Mouse (Mus musculus) mature B cell (primary cell): ENCODE measurements at regions not wholly inside any gene's neighbourhood (a gene's known extent, or its start where the extent isn't known, plus 50 kb on each side); places are given as distances from the start of the nearest gene placed in this dataset.
"Not testable (repeated sequence)": the region's sequence is repeated elsewhere in the genome, so short reads cannot be mapped to it uniquely, and the experiment has no call there.

Experiments
- in situ Hi-C: fragments of 300-500 bp; cut with MboI; formaldehyde crosslinking; loops from 2 replicates; pipeline ENCODE4 v1.14.3; 2019

DNA sequence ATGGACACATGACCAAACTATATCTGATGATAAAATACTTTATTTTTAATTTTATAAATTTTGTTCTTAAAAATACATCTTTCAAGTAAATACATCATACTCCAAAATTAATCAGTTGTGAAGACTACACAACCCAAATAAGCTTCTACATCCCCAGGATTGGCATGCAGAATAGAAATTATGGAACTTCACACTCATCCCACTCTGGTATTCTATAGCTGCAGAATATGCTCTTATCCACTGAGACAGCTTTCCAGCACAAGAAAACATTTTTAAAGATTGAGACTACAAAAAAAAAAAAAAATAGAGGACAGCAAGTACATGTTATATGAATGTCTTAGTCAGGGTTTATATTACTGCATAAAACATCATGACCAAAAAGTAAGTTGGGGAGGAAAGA is 94.4 kb downstream of the Gm11232 start:
- in situ Hi-C loops: no loop called here

DNA sequence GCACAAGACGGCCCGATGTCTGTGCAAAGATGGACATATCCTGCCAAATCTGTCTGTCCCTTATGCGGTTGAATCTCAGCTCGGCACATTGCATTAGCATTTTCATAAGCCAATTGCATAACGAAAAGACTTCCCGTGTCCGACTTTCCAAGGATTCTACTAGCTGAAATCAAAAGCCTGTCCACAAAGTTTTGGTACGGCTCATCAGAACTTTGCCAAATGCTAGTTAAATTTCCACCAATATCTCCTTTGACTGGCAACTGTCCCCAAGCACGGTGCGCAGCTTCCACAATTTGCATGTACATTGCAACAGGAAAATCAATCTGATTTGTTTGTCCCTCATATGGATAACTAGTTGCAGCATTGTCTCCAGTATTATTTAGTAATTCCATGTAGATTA is 117.2 kb downstream of the Gm11232 start:
- in situ Hi-C loops: no loop called here

DNA sequence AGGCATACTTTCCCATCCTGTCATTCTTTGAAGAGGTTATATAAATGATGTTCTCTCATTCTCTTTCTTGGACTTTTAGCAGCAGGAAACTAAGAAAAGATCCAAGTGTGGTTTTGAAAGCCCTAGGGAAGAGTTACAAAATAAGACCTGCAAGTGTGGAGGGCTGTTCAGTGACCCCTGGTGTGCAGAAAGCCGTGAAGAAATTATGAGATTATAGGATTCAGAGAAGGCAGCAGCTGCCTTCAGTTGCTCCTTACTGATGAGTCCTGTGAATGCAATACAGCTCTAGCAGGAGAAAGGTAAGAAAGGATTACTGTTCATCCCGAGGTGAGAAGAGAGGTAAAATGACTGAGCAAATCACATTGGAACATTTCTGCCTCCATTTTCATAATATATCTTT is 130.7 kb downstream of the Gm11232 start:
- in situ Hi-C loops: no loop called here

DNA sequence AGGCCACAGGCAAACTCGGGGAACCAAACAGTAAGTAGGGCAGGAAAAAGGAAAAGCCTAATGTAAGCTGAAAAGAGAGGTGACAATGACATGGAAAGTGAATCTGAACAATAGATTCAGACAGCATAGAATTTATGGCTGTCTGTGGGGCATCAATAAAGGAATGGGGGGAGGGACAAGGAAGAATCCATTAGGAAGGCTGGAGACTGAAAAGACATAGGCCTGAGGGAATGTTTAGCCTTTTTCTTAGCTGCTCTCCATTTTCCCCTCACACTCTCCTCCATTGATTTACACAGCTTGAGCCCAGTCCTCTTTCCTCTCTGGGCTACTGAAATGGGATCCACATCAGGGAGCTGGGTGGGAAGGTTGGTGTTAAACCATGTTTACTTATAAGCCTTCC is 131.1 kb downstream of the Gm11232 start:
- in situ Hi-C loops: no loop called here

DNA sequence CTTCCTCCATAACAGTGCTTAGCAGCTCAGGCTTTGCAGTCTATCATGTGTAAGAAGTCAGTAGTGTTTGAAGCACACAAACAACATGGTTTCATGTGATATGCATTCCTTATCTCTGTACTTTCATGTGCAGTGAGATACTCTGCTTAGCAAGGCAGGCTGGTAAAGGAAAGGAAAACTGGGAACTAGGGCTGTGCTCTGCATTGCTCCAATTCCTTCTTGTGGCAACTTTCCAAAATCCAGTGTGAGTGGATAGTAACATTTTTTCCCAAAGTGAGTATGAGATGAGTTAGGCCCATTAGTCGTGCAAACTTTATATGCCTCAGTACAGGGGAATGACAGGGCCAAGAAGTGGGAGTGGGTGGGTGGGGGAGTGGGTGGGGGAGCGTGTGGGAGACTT is 133.0 kb downstream of the Gm11232 start:
- in situ Hi-C loops: no loop called here

DNA sequence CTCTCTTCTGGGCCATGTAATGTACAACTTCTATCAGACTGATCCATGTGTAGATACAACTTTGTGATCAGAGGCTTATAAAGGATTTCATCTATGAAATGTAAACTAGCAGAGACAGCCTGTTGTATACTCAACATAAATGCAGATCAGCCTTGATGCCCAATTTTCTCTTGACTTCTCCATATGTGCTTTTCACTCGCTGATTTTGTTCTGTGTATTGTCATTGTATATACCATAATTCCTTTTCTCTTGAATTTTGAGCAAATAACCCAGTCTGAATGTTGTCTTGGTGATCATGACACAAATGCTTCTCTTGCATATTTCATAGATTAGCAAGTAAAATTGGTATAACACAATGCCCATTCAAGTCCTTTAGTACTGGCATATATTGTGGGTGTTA is 144.0 kb downstream of the Gm11232 start:
- in situ Hi-C loops: no loop called here

DNA sequence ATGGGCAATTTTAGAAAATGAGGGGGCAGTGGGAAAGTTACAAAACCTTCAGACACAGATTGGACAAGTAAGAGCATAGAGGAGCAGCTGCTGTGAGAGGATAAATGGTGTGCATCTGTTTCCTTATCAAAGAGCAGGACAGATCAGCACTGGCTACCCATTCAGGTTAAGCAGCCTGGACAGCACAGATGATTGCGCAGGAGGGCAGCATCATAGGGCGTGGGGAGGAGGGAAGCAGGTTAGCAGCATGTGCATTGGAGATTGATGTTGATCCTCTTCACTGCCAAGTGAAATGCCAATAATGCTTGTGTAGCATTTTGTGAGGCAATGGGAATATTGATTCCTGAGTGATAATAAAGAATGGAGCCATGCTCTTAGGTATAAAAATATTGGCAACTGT is 171.9 kb downstream of the Gm11232 start:
- in situ Hi-C loops: no loop called here

DNA sequence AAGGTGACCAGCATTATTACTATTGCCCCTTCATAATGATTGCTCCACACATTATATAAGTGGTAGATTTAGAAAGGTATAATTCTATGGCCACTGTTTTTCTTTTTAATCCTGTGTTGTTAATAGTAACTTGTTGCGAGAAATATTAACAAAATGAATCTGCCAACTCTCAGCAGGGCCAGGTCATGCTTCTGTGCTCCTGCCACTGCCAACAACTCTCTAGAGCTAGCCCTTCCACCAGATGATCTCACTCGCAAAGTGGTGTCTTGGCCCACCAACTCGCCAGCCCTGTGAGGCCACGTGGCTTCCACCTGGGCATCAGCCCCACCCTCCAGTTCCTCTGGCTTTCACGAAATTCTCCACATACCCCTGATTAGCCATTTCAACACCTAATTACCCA is 197.1 kb downstream of the Gm11232 start:
- in situ Hi-C loops: no loop called here

DNA sequence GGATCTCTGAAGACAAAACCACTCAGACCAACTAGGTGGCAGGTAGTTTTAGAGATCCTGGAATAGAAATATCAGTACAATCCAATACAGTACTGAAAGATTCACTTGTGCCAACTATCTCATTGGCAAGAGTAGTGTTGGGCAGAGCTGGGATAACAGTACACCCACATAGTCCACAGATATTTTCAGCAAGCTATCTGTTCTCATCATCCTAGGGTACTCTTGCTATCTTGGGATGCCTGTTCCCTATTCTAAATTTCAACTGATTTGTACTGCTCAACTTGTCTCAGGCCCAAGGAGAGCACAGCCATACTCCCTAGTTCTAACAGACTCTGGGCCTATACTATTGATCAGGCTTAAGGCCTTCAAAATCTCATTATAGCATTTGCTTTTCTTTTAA is 218.6 kb downstream of the Gm11232 start:
- in situ Hi-C loops: no loop called here

DNA sequence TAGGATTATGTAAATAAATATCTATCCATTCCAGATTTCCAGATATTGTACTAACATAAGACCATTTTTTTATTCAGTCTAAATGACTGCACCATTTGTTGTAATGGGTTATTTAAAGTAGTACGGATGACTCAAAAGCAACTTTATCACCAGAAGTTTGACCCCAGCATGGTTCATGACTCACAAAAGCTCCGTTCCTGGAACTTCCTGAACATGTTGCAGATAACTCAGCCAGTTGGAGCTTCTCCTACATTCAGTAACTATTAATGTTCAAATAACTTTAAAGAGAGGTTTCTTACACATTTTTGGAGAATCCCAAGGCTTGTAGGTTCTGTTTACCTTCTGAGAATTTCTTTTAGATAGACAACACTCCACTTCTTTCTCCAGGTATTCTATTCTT is 219.8 kb downstream of the Gm11232 start:
- in situ Hi-C loops: no loop called here

DNA sequence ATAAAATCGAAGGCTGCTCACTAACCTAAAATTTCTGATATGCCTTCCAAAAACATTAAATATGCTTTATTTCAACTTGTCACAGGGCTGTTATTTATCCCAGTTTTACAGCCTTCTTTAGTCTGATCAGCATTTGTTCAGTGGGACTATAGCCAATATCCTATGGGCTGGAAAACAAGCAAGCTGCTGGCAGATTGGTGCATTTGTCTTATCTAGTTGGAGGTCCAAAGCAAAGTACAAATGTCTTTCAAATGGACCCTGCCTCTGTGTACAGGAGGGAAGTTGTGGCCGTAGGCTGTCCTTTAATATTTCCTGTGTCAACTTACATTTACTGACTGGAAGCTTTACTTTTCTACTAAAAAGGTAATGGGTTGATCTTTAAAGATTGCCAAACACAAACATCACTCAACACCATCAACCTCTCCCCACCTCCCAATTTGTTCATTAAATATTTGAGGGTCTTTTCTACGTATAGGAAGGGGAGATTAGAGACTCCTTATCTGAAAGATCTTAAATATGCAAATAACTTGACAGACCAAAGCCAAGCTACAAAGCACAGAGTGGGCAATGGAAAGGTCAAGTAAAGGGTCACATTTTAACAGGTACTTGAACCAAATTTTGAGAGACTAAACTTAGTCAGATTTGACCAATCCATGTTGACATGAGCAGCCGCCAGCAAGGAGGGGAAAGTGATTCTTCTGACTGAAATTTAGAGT is 233.4 kb downstream of the Gm11232 start:
- in situ Hi-C loops: no loop called here

DNA sequence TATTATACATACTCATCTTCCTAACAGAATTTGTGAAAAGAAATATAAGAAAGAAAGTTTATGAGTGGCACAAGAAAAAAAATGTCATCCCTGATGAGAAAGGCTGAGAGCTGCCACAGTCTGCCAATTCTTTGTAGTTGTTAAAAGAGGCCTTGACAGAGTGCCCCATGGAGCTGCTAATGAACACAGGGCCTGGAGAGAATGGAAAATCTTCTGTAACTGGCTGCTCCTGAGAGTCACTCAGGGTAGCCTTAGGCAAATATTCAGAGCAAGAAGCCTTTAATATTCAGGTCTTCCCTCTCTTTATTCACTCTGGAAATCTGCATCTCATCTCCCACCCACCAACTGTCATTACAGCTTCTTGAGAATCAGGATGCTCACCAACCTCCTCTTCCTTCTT is 237.0 kb downstream of the Gm11232 start:
- in situ Hi-C loops: no loop called here

DNA sequence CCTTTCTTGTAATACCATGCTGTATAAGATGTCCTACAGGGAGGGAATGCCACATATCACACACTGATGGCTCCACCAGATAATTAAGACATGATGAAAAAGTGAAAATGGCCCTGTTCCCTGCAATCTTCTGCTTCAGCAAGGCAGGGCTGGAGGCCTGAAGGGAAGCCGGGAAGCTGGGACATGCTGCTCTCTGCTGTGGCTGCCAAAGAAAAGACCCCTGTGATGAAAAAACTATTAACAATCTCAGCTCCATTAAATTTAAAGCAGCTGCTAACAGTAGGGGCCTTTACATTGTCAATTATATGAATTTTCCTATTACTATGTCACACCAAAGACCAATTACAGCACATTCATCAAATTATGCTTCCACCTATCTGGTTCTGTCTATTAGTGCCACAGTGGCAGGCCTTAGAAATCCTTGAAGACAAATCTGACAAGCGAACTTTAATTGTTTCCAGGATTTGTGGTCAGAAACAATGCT is 239.8 kb downstream of the Gm11232 start:
- in situ Hi-C loops: no loop called here

DNA sequence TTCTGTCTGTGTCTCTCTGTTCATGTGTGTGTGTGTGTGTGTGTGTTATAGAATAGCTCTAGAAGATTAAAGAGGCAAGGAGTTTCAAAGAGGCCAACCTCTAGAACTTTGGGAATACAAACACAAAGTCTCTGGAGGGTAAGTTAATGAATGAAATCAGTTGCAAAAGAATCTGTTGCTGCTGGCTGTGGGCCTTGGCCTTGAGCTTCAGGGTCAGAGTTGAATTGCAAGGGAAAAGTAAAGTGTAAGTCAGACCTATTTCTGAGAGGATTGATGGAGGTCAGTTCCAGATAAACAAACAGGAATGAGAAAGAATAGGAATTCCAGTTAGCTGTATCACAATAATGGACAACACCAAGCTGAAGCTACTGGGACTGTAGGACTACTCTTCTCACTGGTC is 250.9 kb downstream of the Gm11232 start:
- in situ Hi-C loops: no loop called here

DNA sequence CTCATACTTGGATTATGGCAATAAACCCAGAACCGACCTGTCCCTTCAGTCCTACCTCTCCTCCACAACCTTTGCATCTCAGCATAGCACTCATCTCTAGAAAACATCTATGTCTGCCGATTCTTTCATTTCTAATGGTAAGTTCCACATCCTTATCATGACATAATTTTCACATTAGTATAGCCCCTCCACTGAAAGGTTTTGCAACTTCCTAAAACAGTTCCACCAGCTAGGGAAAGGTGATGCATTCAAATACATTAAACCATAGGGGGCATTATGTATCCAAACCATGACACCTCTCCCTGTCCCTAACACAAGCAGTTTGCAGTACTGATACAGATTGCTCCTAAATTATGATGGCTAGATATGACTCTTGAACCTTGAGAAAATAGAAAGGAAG is 268.0 kb downstream of the Gm11232 start:
- in situ Hi-C loops: no loop called here

DNA sequence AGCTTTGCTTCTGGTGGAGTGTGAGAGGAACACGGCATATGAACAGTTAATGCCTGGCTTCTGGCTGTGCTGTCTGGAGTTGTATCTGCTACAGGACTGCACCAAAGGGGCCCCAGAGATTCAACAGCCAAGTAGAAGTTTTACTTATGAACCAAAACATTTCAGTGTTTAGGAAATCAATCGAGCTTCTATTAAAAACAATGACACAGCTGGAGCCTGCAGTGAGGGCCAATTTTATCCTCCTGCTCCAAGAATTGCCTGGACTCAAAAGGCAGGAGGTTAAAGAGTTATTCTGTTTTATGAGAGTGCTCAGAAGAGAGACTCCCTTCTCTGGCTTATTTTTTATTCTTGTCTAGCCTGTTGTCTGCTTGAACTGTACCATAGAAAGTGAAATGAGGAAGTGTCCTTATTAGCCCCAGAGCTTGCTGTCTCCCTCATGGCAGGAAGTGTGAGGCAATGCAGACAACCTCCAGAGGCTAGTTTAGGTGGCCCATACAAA is 269.1 kb downstream of the Gm11232 start:
- in situ Hi-C loops: no loop called here

DNA sequence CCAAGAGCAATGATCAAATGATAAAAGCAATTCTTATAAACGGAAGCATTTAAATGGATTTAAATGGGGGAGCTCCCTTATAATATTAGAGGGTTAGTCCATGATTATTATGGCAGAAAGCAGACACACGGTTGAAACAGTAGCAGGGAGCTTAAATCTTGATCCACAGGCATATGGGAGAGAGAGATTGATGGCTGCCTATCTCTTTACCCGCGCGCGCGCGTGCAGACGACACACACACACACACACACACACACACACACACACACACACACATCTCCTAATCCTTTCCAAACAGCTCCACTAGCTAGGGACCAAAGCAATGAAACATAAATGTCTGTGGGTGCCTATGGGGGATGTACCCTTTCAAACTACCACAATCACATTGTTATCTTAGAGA is 269.7 kb downstream of the Gm11232 start:
- in situ Hi-C loops: no loop called here

DNA sequence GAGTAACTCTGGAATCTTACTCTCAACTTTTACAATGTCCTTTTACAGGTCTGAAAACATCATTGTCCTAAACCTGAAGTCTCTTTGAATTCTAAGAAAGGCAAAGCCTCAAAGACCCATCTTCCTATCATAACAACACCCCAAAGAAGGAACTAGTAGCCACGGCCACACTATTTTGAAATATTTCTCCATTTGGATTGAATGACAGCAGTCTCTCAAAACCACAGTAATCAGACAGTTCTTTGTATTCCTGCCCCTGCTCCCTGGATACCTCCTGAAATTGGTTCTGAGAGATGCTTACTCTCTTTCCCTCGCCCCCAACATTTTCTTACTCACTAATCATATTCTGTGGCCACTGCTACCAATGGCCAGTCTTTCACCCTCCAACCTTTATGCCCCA is 276.8 kb downstream of the Gm11232 start:
- in situ Hi-C loops: no loop called here

DNA sequence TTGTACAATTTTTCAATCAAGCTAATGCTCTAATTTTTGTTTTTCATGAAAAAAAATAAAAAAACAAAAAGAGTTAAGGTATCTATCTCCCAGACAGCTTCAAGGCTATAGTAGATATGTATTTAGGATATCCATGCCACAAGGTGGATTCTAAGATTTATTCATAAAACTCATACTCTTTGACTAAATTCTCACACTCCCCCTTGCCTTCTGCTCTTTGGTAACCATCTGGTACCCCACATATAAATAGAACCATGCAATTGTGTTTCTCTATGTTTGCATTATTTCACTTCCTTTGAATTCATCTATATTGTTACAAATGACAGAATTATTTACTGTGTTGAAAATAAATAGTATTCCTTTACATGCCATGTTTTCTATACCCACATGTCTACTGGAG is 287.2 kb downstream of the Gm11232 start:
- in situ Hi-C loops: no loop called here

DNA sequence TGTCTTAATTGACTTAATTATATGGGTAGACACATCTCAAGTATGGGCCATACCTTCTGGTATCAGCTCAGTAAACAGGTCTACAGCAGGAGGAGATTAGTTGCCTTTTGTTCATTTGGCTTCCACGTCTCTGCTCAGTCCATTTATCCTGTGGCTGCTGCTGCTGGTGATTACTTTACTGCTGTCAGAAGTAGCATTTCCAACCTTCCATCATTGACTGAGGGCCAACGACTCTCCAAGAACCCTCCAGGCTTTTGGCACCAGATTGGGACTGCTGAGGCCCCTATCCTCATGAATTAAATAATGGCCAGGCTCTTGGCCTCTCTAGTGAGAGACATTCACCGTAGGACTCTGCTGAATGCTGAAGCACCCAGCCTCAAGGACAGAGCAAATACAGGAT is 303.0 kb downstream of the Gm11232 start:
- in situ Hi-C loops: no loop called here

DNA sequence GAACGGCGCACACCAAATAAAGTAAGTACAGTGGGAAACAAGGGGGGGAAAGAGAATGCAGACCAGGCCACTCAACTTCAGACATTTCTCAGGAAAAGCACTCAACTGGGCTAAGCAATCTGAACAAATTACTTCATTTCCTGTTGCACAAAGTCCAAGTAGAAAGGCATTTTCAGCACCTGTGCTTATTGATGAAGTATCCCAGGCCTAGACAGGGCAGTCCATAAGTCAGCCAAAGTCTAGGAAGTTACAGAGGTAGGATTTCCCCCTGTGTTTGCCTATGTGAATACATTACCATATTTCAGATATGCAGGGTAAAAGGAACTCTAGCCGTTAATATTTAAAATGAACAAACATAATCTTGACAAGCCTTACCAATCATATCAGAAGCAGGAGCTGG is 304.3 kb downstream of the Gm11232 start:
- in situ Hi-C loops: no loop called here

DNA sequence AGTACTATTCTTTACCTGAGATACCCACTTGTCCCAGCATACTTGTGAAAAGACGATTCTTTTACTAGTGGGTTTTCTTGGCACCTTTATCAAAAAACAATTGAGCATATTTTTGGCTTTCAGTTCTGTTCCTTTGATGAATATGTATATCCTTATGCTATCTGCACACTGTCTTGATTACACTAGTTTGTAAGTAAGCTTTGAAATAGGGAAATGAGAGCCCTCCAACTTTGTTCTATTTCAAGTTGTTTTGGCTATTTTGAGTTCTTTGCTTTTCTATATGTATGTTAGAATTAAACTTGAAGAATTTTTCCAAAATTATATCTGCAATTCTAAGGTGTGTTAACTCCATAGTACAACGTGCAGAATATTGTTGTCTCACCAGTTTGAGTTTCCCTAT is 311.3 kb downstream of the Gm11232 start:
- in situ Hi-C loops: no loop called here

DNA sequence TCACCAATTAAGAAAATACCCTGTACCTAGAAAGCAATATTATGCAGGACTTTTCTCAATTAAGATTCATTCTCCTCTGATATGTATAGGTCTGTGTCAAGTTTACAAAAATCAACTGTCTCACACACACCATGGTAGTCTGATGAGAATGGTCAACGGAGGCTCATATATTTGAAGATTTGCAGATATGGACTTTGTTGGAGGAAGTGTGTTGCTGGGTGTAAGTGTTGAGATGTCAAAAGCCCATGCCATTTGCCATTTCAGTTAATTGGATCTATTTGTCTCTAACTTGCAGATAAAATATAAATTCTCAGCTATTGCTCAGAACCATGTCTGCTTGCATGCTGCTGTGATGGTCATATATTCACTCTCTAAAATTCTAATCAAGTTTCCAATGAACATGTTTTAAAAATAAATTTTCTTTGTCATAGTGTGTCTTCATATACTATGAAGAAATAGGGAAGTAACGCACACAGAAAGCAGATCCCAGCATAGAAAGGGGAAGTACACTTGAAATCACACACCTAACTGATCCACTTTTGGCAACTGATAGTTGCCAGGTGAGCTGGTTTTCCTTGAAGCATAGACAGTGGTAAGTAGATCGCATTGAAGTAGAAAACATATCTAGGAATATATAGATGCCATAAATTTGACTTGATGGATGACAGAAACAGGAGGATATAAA is 326.4 kb downstream of the Gm11232 start:
- in situ Hi-C loops: no loop called here

DNA sequence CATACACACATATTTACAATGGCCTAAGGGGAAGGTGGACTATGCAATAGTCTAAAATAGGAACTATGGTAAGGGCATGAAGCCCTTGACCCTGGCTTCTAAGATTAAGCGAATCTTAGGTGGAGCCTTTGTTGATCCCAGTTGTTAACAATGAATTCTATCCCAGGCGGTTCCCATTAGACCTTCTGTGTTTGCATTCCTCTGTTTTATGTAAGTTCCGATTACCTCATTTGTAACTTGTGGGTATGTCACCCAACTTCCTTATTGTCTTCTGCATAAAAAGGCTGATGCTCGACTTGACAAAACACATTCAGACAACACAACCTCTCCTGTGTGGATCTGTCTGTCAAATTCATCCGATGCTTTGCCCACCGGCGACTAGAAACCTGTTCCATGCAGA is 335.6 kb downstream of the Gm11232 start:
- in situ Hi-C loops: not testable (repeated sequence)
